Mouse (Mus musculus): ENCODE results near the gene Pim1.
A peak's percentile ranks its signal among the peaks of the same experiment; 100 is the strongest.
"Not testable (repeated sequence)": the region's sequence is repeated elsewhere in the genome, so short reads cannot be mapped to it uniquely, and the experiment has no call there.

Gene Pim1

GRCm38 (mm10) chr17:29513044-29513730 lies 22.6 kb downstream of the Pim1 start:
- Histone ChIP-seq H3K27me3 (ENCODE audit: control insufficient read depth, insufficient read depth, low read length, poor library complexity, severe bottlenecking) (no peaks in the 10 kb centered on the region), H3K36me3 (ENCODE audit: control insufficient read depth, insufficient read depth, low read length, poor library complexity, severe bottlenecking) (no peaks in the 10 kb centered on the region)
- DNase-seq (ENCODE audit: low read depth, low spot score), result peak; percentile 81

GRCm38 (mm10) chr17:29514435-29514834 lies 23.9 kb downstream of the Pim1 start:
- no peaks in the 10 kb centered on the region for H3K36me3 ChIP-seq (ENCODE audit: control insufficient read depth, insufficient read depth, low read length, poor library complexity, severe bottlenecking)
- no peaks in the 10 kb centered on the region for H3K27me3 ChIP-seq (ENCODE audit: control insufficient read depth, insufficient read depth, low read length, poor library complexity, severe bottlenecking)
- peak; percentile 88 for DNase-seq (ENCODE audit: low read depth, low spot score)

- H3K36me3 ChIP-seq (ENCODE audit: control insufficient read depth, insufficient read depth, low read length, poor library complexity, severe bottlenecking); H3K27me3 ChIP-seq (ENCODE audit: control insufficient read depth, insufficient read depth, low read length, poor library complexity, severe bottlenecking); DNase-seq (ENCODE audit: low read depth, low spot score): not testable (repeated sequence)
These were observed 28.1 kb downstream of the Pim1 start for GRCm38 (mm10) chr17:29518665-29519064.

- Histone ChIP-seq H3K27me3 (ENCODE audit: control insufficient read depth, insufficient read depth, low read length, poor library complexity, severe bottlenecking) (no peaks in the 10 kb centered on the region), H3K36me3 (ENCODE audit: control insufficient read depth, insufficient read depth, low read length, poor library complexity, severe bottlenecking) (no peaks in the 10 kb centered on the region)
- no peak for DNase-seq (ENCODE audit: low read depth, low spot score)
These were observed 29.2 kb downstream of the Pim1 start for GRCm38 (mm10) chr17:29519731-29520130.

- Histone ChIP-seq H3K36me3 (ENCODE audit: control insufficient read depth, insufficient read depth, low read length, poor library complexity, severe bottlenecking) (no peaks in the 10 kb centered on the region), H3K27me3 (ENCODE audit: control insufficient read depth, insufficient read depth, low read length, poor library complexity, severe bottlenecking) (no peaks in the 10 kb centered on the region)
- DNase-seq (ENCODE audit: low read depth, low spot score), result no peak
These were observed 35.1 kb downstream of the Pim1 start for GRCm38 (mm10) chr17:29525613-29526012.

- Histone ChIP-seq H3K36me3 (ENCODE audit: control insufficient read depth, insufficient read depth, low read length, poor library complexity, severe bottlenecking) (no peaks in the 10 kb centered on the region), H3K27me3 (ENCODE audit: control insufficient read depth, insufficient read depth, low read length, poor library complexity, severe bottlenecking) (no peaks in the 10 kb centered on the region)
- peak; percentile 51 for DNase-seq (ENCODE audit: low read depth, low spot score)
These were observed 38.1 kb downstream of the Pim1 start for GRCm38 (mm10) chr17:29528568-29529187.

- DNase-seq (ENCODE audit: low read depth, low spot score), result no peak
- H3K36me3 ChIP-seq (ENCODE audit: control insufficient read depth, insufficient read depth, low read length, poor library complexity, severe bottlenecking), result no peaks in the 10 kb centered on the region
- H3K27me3 ChIP-seq (ENCODE audit: control insufficient read depth, insufficient read depth, low read length, poor library complexity, severe bottlenecking), result no peaks in the 10 kb centered on the region
These were observed 40.0 kb downstream of the Pim1 start for GRCm38 (mm10) chr17:29530508-29530907.

- no peaks in the 10 kb centered on the region for H3K36me3 ChIP-seq (ENCODE audit: control insufficient read depth, insufficient read depth, low read length, poor library complexity, severe bottlenecking)
- peak; percentile 55 for DNase-seq (ENCODE audit: low read depth, low spot score)
- no peaks in the 10 kb centered on the region for H3K27me3 ChIP-seq (ENCODE audit: control insufficient read depth, insufficient read depth, low read length, poor library complexity, severe bottlenecking)
These were observed 40.7 kb downstream of the Pim1 start for GRCm38 (mm10) chr17:29531278-29531677.

GRCm38 (mm10) chr17:29531757-29532384 lies 41.3 kb downstream of the Pim1 start:
- DNase-seq (ENCODE audit: low read depth, low spot score), result peak; percentile 69
- no peaks in the 10 kb centered on the region for H3K36me3 ChIP-seq (ENCODE audit: control insufficient read depth, insufficient read depth, low read length, poor library complexity, severe bottlenecking)
- no peaks in the 10 kb centered on the region for H3K27me3 ChIP-seq (ENCODE audit: control insufficient read depth, insufficient read depth, low read length, poor library complexity, severe bottlenecking)

- H3K36me3 ChIP-seq (ENCODE audit: control insufficient read depth, insufficient read depth, low read length, poor library complexity, severe bottlenecking), result no peaks in the 10 kb centered on the region
- DNase-seq (ENCODE audit: low read depth, low spot score), result no peak
- no peaks in the 10 kb centered on the region for H3K27me3 ChIP-seq (ENCODE audit: control insufficient read depth, insufficient read depth, low read length, poor library complexity, severe bottlenecking)
These were observed 43.3 kb downstream of the Pim1 start for GRCm38 (mm10) chr17:29533866-29534265.

GRCm38 (mm10) chr17:29540426-29540825 lies 49.9 kb downstream of the Pim1 start:
- Histone ChIP-seq H3K36me3 (ENCODE audit: control insufficient read depth, insufficient read depth, low read length, poor library complexity, severe bottlenecking) (no peaks in the 10 kb centered on the region), H3K27me3 (ENCODE audit: control insufficient read depth, insufficient read depth, low read length, poor library complexity, severe bottlenecking) (no peaks in the 10 kb centered on the region)
- DNase-seq (ENCODE audit: low read depth, low spot score), result no peak

- H3K36me3 ChIP-seq (ENCODE audit: control insufficient read depth, insufficient read depth, low read length, poor library complexity, severe bottlenecking), result no peaks in the 10 kb centered on the region
- no peak for DNase-seq (ENCODE audit: low read depth, low spot score)
- H3K27me3 ChIP-seq (ENCODE audit: control insufficient read depth, insufficient read depth, low read length, poor library complexity, severe bottlenecking), result no peaks in the 10 kb centered on the region
These were observed 50.9 kb downstream of the Pim1 start for GRCm38 (mm10) chr17:29541419-29541818.

- DNase-seq (ENCODE audit: low read depth, low spot score), result no peak
- Histone ChIP-seq H3K27me3 (ENCODE audit: control insufficient read depth, insufficient read depth, low read length, poor library complexity, severe bottlenecking) (no peaks in the 10 kb centered on the region), H3K36me3 (ENCODE audit: control insufficient read depth, insufficient read depth, low read length, poor library complexity, severe bottlenecking) (no peaks in the 10 kb centered on the region)
These were observed 52.5 kb downstream of the Pim1 start for GRCm38 (mm10) chr17:29542831-29543690.

- no peak for DNase-seq (ENCODE audit: low read depth, low spot score)
- no peaks in the 10 kb centered on the region for H3K27me3 ChIP-seq (ENCODE audit: control insufficient read depth, insufficient read depth, low read length, poor library complexity, severe bottlenecking)
- H3K36me3 ChIP-seq (ENCODE audit: control insufficient read depth, insufficient read depth, low read length, poor library complexity, severe bottlenecking), result no peaks in the 10 kb centered on the region
These were observed 53.5 kb downstream of the Pim1 start for GRCm38 (mm10) chr17:29544064-29544463.

- Histone ChIP-seq H3K27me3 (ENCODE audit: control insufficient read depth, insufficient read depth, low read length, poor library complexity, severe bottlenecking) (no peaks in the 10 kb centered on the region), H3K36me3 (ENCODE audit: control insufficient read depth, insufficient read depth, low read length, poor library complexity, severe bottlenecking) (no peaks in the 10 kb centered on the region)
- DNase-seq (ENCODE audit: low read depth, low spot score), result no peak
These were observed 54.7 kb downstream of the Pim1 start for GRCm38 (mm10) chr17:29545241-29545640.

Measured in splenic B cell, adult 2 months (primary cell).